Mouse (Mus musculus): ENCODE data around the gene Soga1. TPM values are rescaled to one million over a fixed set of nuclear protein-coding genes. Genes with fewer than 3 reads are reported as not detected.

Gene Soga1
- polyA plus RNA-seq, 2 experiments, result 1.6 to 1.8 TPM

- H3K4me2 ChIP-seq (ENCODE audit: low read depth), result no peak overlapping the region
- 82% methylated on average over 8 of the region's 8 CpGs for WGBS (ENCODE audit: insufficient replicate concordance)
- H3K27me3 ChIP-seq (ENCODE audit: control insufficient read depth, insufficient read depth, low read length), result no peaks in the 10 kb centered on the region
- TF ChIP-seq EP300 (IDR thresholded peaks at IDR 0.05; ENCODE audit: low read depth) (no peak), CTCF (IDR thresholded peaks at IDR 0.05; ENCODE audit: low read depth) (no peak)
- no peak for DNase-seq (ENCODE audit: low read depth in 3 of 3, low spot score in 3 of 3)
- no peaks in the 10 kb centered on the region for H3K4me1 ChIP-seq (replicated peaks; ENCODE audit: control insufficient read depth in 2 of 2, insufficient read depth in 2 of 2, low read length in 1 of 2)
- H3K4me3 ChIP-seq (ENCODE audit: insufficient read depth in 1 of 2, low read depth in 2 of 2, low read length in 2 of 2), result no peak overlapping the region
- H3K9ac ChIP-seq (replicated peaks), result no peak overlapping the region
- no peak overlapping the region for H3K27ac ChIP-seq
- H3K36me3 ChIP-seq (replicated peaks; ENCODE audit: control insufficient read depth, insufficient read depth, low read depth), result no peaks in the 10 kb centered on the region
- H3K9me3 ChIP-seq (ENCODE audit: control insufficient read depth, low read length), result no peaks in the 10 kb centered on the region
- ATAC-seq (ENCODE audit: insufficient read depth), result no peak
Observed at GRCm38 (mm10) chr2:157036400-157036799, 42.7 kb downstream of the Soga1 start.

- TF ChIP-seq CTCF (IDR thresholded peaks at IDR 0.05; ENCODE audit: low read depth), result no peak
- TF ChIP-seq EP300 (IDR thresholded peaks at IDR 0.05; ENCODE audit: low read depth), result no peak
- H3K4me3 ChIP-seq (ENCODE audit: insufficient read depth in 1 of 2, low read depth in 2 of 2, low read length in 2 of 2), result no peak overlapping the region
- DNase-seq (ENCODE audit: low read depth in 3 of 3, low spot score in 3 of 3) (no peak), ATAC-seq (ENCODE audit: insufficient read depth) (no peak)
- no peaks in the 10 kb centered on the region for H3K4me1 ChIP-seq (replicated peaks; ENCODE audit: control insufficient read depth in 2 of 2, insufficient read depth in 2 of 2, low read length in 1 of 2)
- no peaks in the 10 kb centered on the region for H3K36me3 ChIP-seq (replicated peaks; ENCODE audit: control insufficient read depth, insufficient read depth, low read depth)
- no peak overlapping the region for H3K27ac ChIP-seq
- H3K9ac ChIP-seq (replicated peaks), result no peak overlapping the region
- H3K9me3 ChIP-seq (ENCODE audit: control insufficient read depth, low read length), result no peaks in the 10 kb centered on the region
- WGBS (ENCODE audit: insufficient replicate concordance), result 80% methylated on average over 7 of the region's 7 CpGs
- H3K27me3 ChIP-seq (ENCODE audit: control insufficient read depth, insufficient read depth, low read length), result no peaks in the 10 kb centered on the region
- H3K4me2 ChIP-seq (ENCODE audit: low read depth), result no peak overlapping the region
Observed at GRCm38 (mm10) chr2:157035371-157035770, 43.7 kb downstream of the Soga1 start.

- Histone ChIP-seq H3K27me3 (ENCODE audit: control insufficient read depth, insufficient read depth, low read length) (no peaks in the 10 kb centered on the region), H3K4me2 (ENCODE audit: low read depth) (no peak overlapping the region), H3K9me3 (ENCODE audit: control insufficient read depth, low read length) (no peaks in the 10 kb centered on the region), H3K4me1 (replicated peaks; ENCODE audit: control insufficient read depth in 2 of 2, insufficient read depth in 2 of 2, low read length in 1 of 2) (peaks cover 9 to 19% of the 10 kb centered on the region in 2 experiments), H3K9ac (replicated peaks) (no peak overlapping the region), H3K36me3 (replicated peaks; ENCODE audit: control insufficient read depth, insufficient read depth, low read depth) (peaks cover 2% of the 10 kb centered on the region), H3K4me3 (ENCODE audit: insufficient read depth in 1 of 2, low read depth in 2 of 2, low read length in 2 of 2) (no peak overlapping the region), H3K27ac (no peak overlapping the region)
- no peak for ATAC-seq (ENCODE audit: insufficient read depth)
- TF ChIP-seq EP300 (IDR thresholded peaks at IDR 0.05; ENCODE audit: low read depth) (no peak), CTCF (IDR thresholded peaks at IDR 0.05; ENCODE audit: low read depth) (peak; percentile 98)
- 32% methylated on average over 9 of the region's 9 CpGs for WGBS (ENCODE audit: insufficient replicate concordance)
- peak; percentile 64 to 73 (median 64) for DNase-seq (ENCODE audit: low read depth in 3 of 3, low spot score in 3 of 3)
Observed at GRCm38 (mm10) chr2:157030804-157031203, 48.2 kb downstream of the Soga1 start.

DNA sequence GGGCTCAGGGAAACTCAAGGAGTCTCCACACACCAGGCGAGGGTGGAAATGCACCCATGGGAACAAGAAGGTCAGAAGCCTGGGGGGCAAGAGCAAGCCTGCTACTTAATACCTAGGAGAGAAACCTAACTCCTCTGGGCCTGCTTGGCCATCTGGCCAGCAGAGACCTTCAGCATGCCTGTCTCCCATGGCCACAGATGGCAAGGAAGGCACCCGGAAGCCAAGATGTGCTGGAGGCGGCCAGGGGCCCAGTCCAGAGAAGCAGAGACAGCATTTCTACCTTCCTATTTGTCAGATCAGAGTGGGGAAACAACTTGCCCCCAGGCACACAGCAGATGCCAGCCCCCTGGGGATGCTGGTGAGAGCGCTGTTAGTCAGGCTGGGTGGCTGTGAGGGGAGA lies 50.8 kb downstream of the Soga1 start:
- Histone ChIP-seq H3K27ac (peak overlapping the region; percentile 87), H3K36me3 (replicated peaks; ENCODE audit: control insufficient read depth, insufficient read depth, low read depth) (peaks cover 19% of the 10 kb centered on the region), H3K9me3 (ENCODE audit: control insufficient read depth, low read length) (peaks cover 6% of the 10 kb centered on the region; the same call in 1 of the 2 replicates), H3K27me3 (ENCODE audit: control insufficient read depth, insufficient read depth, low read length) (no peaks in the 10 kb centered on the region), H3K9ac (replicated peaks) (peak overlapping the region; percentile 71), H3K4me2 (ENCODE audit: low read depth) (peak overlapping the region; percentile 86), H3K4me1 (replicated peaks; ENCODE audit: control insufficient read depth in 2 of 2, insufficient read depth in 2 of 2, low read length in 1 of 2) (peaks cover 9 to 19% of the 10 kb centered on the region in 2 experiments), H3K4me3 (ENCODE audit: insufficient read depth in 1 of 2, low read depth in 2 of 2, low read length in 2 of 2) (peak overlapping the region; percentile 49 to 61; a peak in 3 of 4 replicates)
- TF ChIP-seq CTCF (IDR thresholded peaks at IDR 0.05; ENCODE audit: low read depth), result no peak
- no peak for ATAC-seq (ENCODE audit: insufficient read depth)
- 71% methylated on average over 4 of the region's 4 CpGs for WGBS (ENCODE audit: insufficient replicate concordance)
- no peak for DNase-seq (ENCODE audit: low read depth in 3 of 3, low spot score in 3 of 3)

GRCm38 (mm10) chr2:157027106-157028008 lies 51.7 kb downstream of the Soga1 start:
- H3K27ac ChIP-seq, result peak overlapping the region; percentile 87
- H3K4me2 ChIP-seq (ENCODE audit: low read depth), result peak overlapping the region; percentile 86
- H3K4me1 ChIP-seq (replicated peaks; ENCODE audit: control insufficient read depth in 2 of 2, insufficient read depth in 2 of 2, low read length in 1 of 2), result peaks cover 9 to 19% of the 10 kb centered on the region in 2 experiments
- ATAC-seq (ENCODE audit: insufficient read depth), result peak; percentile 91
- H3K9me3 ChIP-seq (ENCODE audit: control insufficient read depth, low read length), result peaks cover 6% of the 10 kb centered on the region; the same call in 1 of the 2 replicates
- WGBS (ENCODE audit: insufficient replicate concordance), result 17% methylated on average over 21 of the region's 21 CpGs
- H3K9ac ChIP-seq (replicated peaks), result peak overlapping the region; percentile 71
- peak; percentile 69 to 70 (median 70) for DNase-seq (ENCODE audit: low read depth in 3 of 3, low spot score in 3 of 3)
- TF ChIP-seq EP300 (IDR thresholded peaks at IDR 0.05; ENCODE audit: low read depth) (peak; percentile 91), CTCF (IDR thresholded peaks at IDR 0.05; ENCODE audit: low read depth) (peak; percentile 51)
- peaks cover 25% of the 10 kb centered on the region for H3K36me3 ChIP-seq (replicated peaks; ENCODE audit: control insufficient read depth, insufficient read depth, low read depth)
- H3K4me3 ChIP-seq (ENCODE audit: insufficient read depth in 1 of 2, low read depth in 2 of 2, low read length in 2 of 2), result peak overlapping the region; percentile 49 to 61
- no peaks in the 10 kb centered on the region for H3K27me3 ChIP-seq (ENCODE audit: control insufficient read depth, insufficient read depth, low read length)

All from liver, embryonic 14.5 days (tissue).